Mouse (Mus musculus) myocyte (in vitro differentiated cells): Measurements from ENCODE around the gene Dcst1. TPM values are rescaled to one million over a fixed set of nuclear protein-coding genes. Genes with fewer than 3 reads are reported as not detected.
A peak's percentile ranks its signal among the peaks of the same experiment; 100 is the strongest.

ENCODE experiments used
- H3K27me3 ChIP-seq: one replicate; pipeline ENCODE4 v1.6.1; 2011; ENCODE audit not compliant: control insufficient read depth, insufficient read depth, insufficient read length
- H3K36me3 ChIP-seq: one replicate; pipeline ENCODE4 v1.6.1; 2011; ENCODE audit not compliant: control insufficient read depth, insufficient read depth
- H3K4me2 ChIP-seq: one replicate; pipeline ENCODE4 v1.6.1; 2011; ENCODE audit warnings: low read depth, control low read depth
- H3K4me3 ChIP-seq: one replicate; pipeline ENCODE4 v1.5.1; 2011; ENCODE audit warnings: mild to moderate bottlenecking, control low read depth, moderate library complexity
- H3K79me2 ChIP-seq: one replicate; pipeline ENCODE4 v1.6.1; 2011; ENCODE audit not compliant: control insufficient read depth, insufficient read depth
- H3ac ChIP-seq: one replicate; pipeline ENCODE4 v1.6.1; 2011; ENCODE audit not compliant: control insufficient read depth, insufficient read length
- CEBPB ChIP-seq: IDR thresholded peaks from 2 replicates; pipeline ENCODE4 v1.6.1; 2011; ENCODE audit warnings: mild to moderate bottlenecking, moderate library complexity; ENCODE audit not compliant: poor library complexity, insufficient read depth, severe bottlenecking
- E2F4 ChIP-seq: IDR thresholded peaks from one replicate; pipeline ENCODE4 v1.6.1; 2011; ENCODE audit warnings: mild to moderate bottlenecking, control low read depth, moderate library complexity; ENCODE audit not compliant: insufficient read depth
- MAX ChIP-seq: IDR thresholded peaks from one replicate; pipeline ENCODE4 v1.6.1; 2011; ENCODE audit warnings: low read depth, mild to moderate bottlenecking, control low read depth
- MYOD1 ChIP-seq, 3 experiments: IDR thresholded peaks; one replicate each; pipeline ENCODE4 v1.6.1; 2011; ENCODE audit warnings: control low read depth in 2 of 3, low read depth in 2 of 3, mild to moderate bottlenecking in 2 of 3, moderate library complexity in 1 of 3; ENCODE audit not compliant: insufficient read length in 2 of 3, control insufficient read depth in 1 of 3
- MYOG ChIP-seq, 3 experiments: IDR thresholded peaks; one replicate each; pipeline ENCODE4 v1.6.1; 2011; ENCODE audit warnings: control low read depth in 2 of 3, low read depth in 2 of 3, mild to moderate bottlenecking in 2 of 3; ENCODE audit not compliant: insufficient read length in 2 of 3, control insufficient read depth in 1 of 3, insufficient read depth in 1 of 3
- POLR2A ChIP-seq: IDR thresholded peaks from one replicate; pipeline ENCODE4 v1.6.1; 2011; ENCODE audit warnings: low read depth, mild to moderate bottlenecking, control low read depth, moderate library complexity; ENCODE audit not compliant: insufficient read length
- POLR2AphosphoS2 ChIP-seq: IDR thresholded peaks from one replicate; pipeline ENCODE4 v1.6.1; 2011; ENCODE audit warnings: low read depth, control low read depth; ENCODE audit not compliant: insufficient read length
- REST ChIP-seq: IDR thresholded peaks from one replicate; pipeline ENCODE4 v1.6.1; 2011; ENCODE audit warnings: mild to moderate bottlenecking, control low read depth, moderate library complexity; ENCODE audit not compliant: insufficient read depth, insufficient read length
- SRF ChIP-seq: IDR thresholded peaks from one replicate; pipeline ENCODE4 v1.6.1; 2011; ENCODE audit warnings: low read depth; ENCODE audit not compliant: control insufficient read depth, insufficient read length
- TCF12 ChIP-seq: IDR thresholded peaks from one replicate; pipeline ENCODE4 v1.6.1; 2011; ENCODE audit warnings: mild to moderate bottlenecking, control low read depth; ENCODE audit not compliant: poor library complexity, insufficient read depth, severe bottlenecking
- TCF3 ChIP-seq: IDR thresholded peaks from one replicate; pipeline ENCODE4 v1.6.1; 2011; ENCODE audit warnings: low read depth, control low read depth; ENCODE audit not compliant: insufficient read length
- USF1 ChIP-seq: IDR thresholded peaks from one replicate; pipeline ENCODE4 v1.6.1; 2011; ENCODE audit warnings: low read depth, mild to moderate bottlenecking, control low read depth, moderate library complexity
- polyA plus RNA-seq: library from polyadenylated mRNA; unstranded; fragments of >200 nt; fragmentation: generic; extraction: Trizol; gene quantifications from one replicate; pipeline ENCODE4 v1.2.1, GENCODE M21; 2012; ENCODE audit warnings: missing spikeins

The Dcst1 gene
- polyA plus RNA-seq, 1 experiment: 0.41 TPM

GRCm38 (mm10) chr3:89337062-89337720, 27.9 kb downstream of the Dcst1 start:
- Histone ChIP-seq H3K27me3 (no peaks in the 10 kb centered on the region), H3ac (peak overlapping the region; percentile 59), H3K79me2 (no peaks in the 10 kb centered on the region), H3K4me2 (peak overlapping the region; percentile 93), H3K36me3 (no peaks in the 10 kb centered on the region), H3K4me3 (peak overlapping the region; percentile 40)
- TF ChIP-seq USF1 (no peak), CEBPB (no peak), POLR2A (no peak), MYOD1 (IDR thresholded peaks at IDR 0.05; ENCODE audit: control insufficient read depth in 1 of 3, insufficient read length in 2 of 3, low read depth in 2 of 3) (no peak)

GRCm38 (mm10) chr3:89336529-89336928, 28.5 kb downstream of the Dcst1 start:
- Histone ChIP-seq H3K79me2 (no peaks in the 10 kb centered on the region), H3K4me3 (peak overlapping the region; percentile 40), H3K36me3 (no peaks in the 10 kb centered on the region), H3K27me3 (no peaks in the 10 kb centered on the region), H3K4me2 (peak overlapping the region; percentile 93), H3ac (no peak overlapping the region)
- TF ChIP-seq REST: no peak
- no peak for TF ChIP-seq TCF12
- TF ChIP-seq TCF3: no peak
- TF ChIP-seq MAX: no peak
- TF ChIP-seq E2F4: no peak
- no peak for TF ChIP-seq USF1
- no peak for TF ChIP-seq MYOG (IDR thresholded peaks at IDR 0.05; ENCODE audit: control insufficient read depth in 1 of 3, insufficient read depth in 1 of 3, insufficient read length in 2 of 3, low read depth in 2 of 3)
- TF ChIP-seq POLR2AphosphoS2: no peak
- TF ChIP-seq SRF: no peak
- no peak for TF ChIP-seq POLR2A
- no peak for TF ChIP-seq MYOD1 (IDR thresholded peaks at IDR 0.05; ENCODE audit: control insufficient read depth in 1 of 3, insufficient read length in 2 of 3, low read depth in 2 of 3)
- no peak for TF ChIP-seq CEBPB

DNA sequence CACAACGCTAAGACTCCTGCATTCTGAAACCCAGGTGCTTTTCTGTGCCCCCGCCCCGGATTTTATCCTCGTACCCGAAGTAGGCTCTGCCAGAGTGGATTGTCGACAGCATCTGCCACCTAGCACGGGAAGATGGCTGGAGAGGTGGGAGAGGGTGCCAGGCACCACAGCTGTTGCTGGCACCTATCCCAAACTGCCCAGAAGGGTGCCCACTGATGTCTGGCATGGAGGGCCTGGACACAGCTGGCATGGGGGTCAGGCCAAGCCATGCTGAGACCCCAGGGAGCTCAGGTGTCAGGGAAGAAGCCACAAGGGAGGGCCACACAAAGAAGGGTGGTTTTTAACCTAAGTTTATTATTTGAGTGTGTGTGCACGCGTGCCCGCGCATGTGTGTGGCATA, 32.0 kb downstream of the Dcst1 start:
- H3K4me3 ChIP-seq: no peak overlapping the region
- no peaks in the 10 kb centered on the region for H3K36me3 ChIP-seq
- TF ChIP-seq MYOG (IDR thresholded peaks at IDR 0.05; ENCODE audit: control insufficient read depth in 1 of 3, insufficient read depth in 1 of 3, insufficient read length in 2 of 3, low read depth in 2 of 3) (peak in 2 of 3 experiments; percentile 59 to 72), MYOD1 (IDR thresholded peaks at IDR 0.05; ENCODE audit: control insufficient read depth in 1 of 3, insufficient read length in 2 of 3, low read depth in 2 of 3) (peak in 2 of 3 experiments; percentile 43 to 63), E2F4 (no peak), POLR2AphosphoS2 (no peak)
- no peak overlapping the region for H3ac ChIP-seq
- no peaks in the 10 kb centered on the region for H3K27me3 ChIP-seq
- no peak overlapping the region for H3K4me2 ChIP-seq
- no peaks in the 10 kb centered on the region for H3K79me2 ChIP-seq

DNA sequence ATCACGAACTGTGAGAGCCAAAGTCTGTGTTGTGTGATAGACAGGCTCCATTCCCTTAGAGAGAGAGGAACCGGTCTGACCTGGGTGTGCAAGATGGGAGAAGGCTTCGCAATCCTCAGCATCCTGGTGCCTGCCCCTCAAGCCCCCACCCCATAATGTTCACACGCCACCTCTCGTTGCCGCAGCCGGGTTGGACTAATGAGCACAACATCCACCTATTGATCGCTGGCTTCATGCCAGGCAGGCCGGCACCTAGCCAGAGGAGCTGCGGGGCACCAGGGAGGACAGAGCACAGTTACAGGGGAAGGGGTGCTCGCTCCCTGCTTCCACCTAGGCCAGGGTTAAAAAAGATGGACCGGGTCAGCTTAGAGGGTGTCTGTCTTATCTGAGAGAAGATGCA, 32.6 kb downstream of the Dcst1 start:
- Histone ChIP-seq H3K36me3 (no peaks in the 10 kb centered on the region), H3K27me3 (no peaks in the 10 kb centered on the region), H3K79me2 (no peaks in the 10 kb centered on the region), H3K4me2 (no peak overlapping the region), H3K4me3 (no peak overlapping the region), H3ac (no peak overlapping the region)
- no peak for TF ChIP-seq USF1
- no peak for TF ChIP-seq TCF12
- TF ChIP-seq CEBPB: no peak

GRCm38 (mm10) chr3:89332013-89332412, 33.0 kb downstream of the Dcst1 start:
- H3K27me3 ChIP-seq: no peaks in the 10 kb centered on the region
- H3K36me3 ChIP-seq: no peaks in the 10 kb centered on the region
- H3K79me2 ChIP-seq: no peaks in the 10 kb centered on the region
- no peak overlapping the region for H3K4me3 ChIP-seq
- H3K4me2 ChIP-seq: no peak overlapping the region
- H3ac ChIP-seq: no peak overlapping the region
- no peak for TF ChIP-seq E2F4
- no peak for TF ChIP-seq POLR2A
- no peak for TF ChIP-seq USF1
- no peak for TF ChIP-seq TCF12
- no peak for TF ChIP-seq CEBPB
- TF ChIP-seq POLR2AphosphoS2: no peak
- TF ChIP-seq REST: no peak
- no peak for TF ChIP-seq SRF
- TF ChIP-seq TCF3: no peak
- TF ChIP-seq MAX: no peak
- no peak for TF ChIP-seq MYOG (IDR thresholded peaks at IDR 0.05; ENCODE audit: control insufficient read depth in 1 of 3, insufficient read depth in 1 of 3, insufficient read length in 2 of 3, low read depth in 2 of 3)
- no peak for TF ChIP-seq MYOD1 (IDR thresholded peaks at IDR 0.05; ENCODE audit: control insufficient read depth in 1 of 3, insufficient read length in 2 of 3, low read depth in 2 of 3)
